Mouse (Mus musculus): Measurements from ENCODE around the gene Pstpip1.

The Pstpip1 gene

DNA sequence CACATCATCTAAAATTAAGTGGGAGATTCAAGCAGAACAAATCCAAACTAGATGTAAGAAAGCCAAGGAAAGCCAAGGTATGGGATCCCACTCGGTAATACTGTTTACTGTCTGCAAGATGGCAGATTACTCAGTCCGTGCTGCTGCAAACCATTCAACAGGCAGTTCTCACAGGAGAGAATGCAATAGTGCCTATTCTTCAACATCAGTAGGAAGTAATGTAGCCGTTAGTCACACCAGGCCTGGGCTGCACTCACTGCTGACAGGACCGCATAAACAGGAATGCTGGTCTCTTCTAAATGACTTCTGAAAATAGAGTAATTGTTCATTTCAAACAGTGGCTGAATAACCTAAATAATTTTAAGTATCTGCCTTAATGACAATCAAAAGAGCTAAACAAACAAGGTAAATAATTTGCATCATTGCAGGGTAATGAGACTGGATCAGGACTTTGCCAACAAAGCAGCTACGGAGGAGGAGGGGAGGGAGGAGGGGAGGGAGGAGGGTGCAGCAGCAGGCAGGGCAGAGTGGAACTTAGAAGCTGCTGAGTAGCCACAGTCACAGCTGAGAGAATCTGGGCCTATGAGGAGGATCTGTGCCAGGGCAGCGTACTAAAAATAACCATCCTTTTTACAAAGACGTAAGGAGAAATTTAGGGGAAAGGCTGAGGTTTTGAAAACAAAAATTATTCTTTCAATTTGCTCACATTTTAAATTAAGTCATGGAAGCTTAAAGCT lies 62.2 kb downstream of the Pstpip1 start:
- in situ Hi-C loops (cut with MboI): no loop called here

DNA sequence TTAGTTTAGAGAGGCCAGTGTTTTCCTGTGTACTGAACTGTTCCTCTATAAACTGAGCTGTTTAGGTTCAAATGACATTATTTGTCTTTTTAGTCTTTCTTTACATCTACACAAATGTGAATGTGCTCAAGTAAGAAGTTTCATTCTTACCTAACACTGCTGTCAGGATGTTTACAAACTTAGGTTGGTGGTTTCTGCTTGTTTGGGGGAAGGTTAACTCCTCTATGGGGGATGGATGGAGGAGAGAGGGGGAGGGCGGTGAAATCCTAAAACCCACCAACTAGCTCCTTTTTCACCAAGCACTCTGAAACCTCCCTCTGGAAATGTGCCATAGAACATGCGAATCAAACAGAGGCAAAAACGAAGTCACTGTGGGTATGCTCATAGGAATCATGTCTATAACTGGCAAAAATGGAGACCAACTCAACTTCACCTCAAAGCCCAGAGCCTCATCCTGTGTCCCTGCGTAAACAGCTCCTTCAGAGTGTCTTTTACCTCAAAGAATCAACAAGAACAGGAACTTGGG lies 62.8 kb downstream of the Pstpip1 start:
- in situ Hi-C loops (cut with MboI): no loop called here

GRCm38 (mm10) chr9:56154572-56154971 lies 64.8 kb downstream of the Pstpip1 start:
- in situ Hi-C loops (cut with MboI): no loop called here

- in situ Hi-C loops (cut with MboI): no loop called here
These were observed 68.3 kb downstream of the Pstpip1 start for GRCm38 (mm10) chr9:56158077-56158476.

- in situ Hi-C loops (cut with MboI): no loop called here
These were observed 69.7 kb downstream of the Pstpip1 start for GRCm38 (mm10) chr9:56159456-56159855.

GRCm38 (mm10) chr9:56160341-56161141 lies 70.8 kb downstream of the Pstpip1 start:
- in situ Hi-C loops (cut with MboI): no loop called here

DNA sequence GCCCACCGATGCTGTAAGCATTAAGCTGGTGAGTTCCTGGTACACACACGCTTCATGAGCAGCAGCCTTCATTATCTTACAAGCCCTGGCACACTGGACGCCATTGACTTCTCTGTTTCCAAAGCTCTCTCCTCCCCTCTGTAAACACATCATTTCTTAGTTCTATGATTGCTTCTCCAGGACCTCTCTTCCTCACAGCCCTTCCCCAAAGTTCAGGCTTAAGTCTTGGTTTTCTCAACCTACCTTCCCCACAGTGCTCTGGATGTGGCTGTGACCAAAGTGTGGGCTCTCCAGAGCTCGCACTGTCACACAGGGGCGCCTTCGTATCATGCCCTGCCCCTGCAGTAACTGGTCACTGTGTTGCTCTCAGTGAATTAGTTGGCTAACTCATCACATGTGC lies 75.6 kb downstream of the Pstpip1 start, which contains the start of gene Tspan3:
Tspan3 (minus strand) TSS at position 101 of the 400 bp plus-strand sequence.
- in situ Hi-C loops (cut with MboI): no loop called here

DNA sequence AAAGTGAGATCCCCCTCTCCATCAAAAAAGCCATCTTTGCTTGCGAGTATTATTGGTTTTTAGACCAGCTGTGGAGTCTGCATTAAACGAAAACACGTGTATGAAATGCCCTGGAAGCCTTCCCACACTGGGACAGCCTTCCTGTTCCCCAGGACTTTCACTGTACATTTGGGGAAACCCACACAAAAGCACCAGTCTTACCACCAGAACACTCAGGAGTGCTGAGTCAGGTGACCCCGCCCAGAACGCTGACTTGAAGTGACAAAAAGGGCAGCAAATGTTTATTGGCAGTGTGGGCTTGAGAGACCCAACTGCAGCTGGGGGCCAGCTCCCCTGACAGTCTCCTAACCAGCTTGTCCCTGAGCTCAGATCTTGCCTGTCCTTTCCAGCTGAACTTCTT lies 76.4 kb downstream of the Pstpip1 start:
- in situ Hi-C loops (cut with MboI): no loop called here

DNA sequence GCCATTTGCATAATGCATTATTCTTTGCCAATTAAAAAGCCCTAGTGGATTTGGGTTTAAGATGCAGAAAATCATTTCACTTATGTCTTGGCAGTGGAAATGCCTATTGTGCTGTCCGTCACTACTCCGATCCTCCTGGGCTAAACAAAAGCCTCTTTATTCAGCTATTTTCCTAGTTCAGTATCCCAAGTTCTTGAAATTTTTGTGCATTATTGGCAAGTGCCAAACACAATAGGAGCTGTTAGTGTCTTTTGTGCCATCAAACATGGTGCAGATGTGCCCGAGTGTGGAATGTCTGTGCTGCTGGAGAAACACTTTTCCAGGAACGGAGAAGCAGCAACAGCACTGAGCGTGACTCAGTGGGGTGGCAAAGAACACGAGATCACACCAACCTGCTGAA lies 77.9 kb downstream of the Pstpip1 start:
- in situ Hi-C loops (cut with MboI): no loop called here

GRCm38 (mm10) chr9:56175316-56175715 lies 85.6 kb downstream of the Pstpip1 start:
- in situ Hi-C loops (cut with MboI): no loop called here

DNA sequence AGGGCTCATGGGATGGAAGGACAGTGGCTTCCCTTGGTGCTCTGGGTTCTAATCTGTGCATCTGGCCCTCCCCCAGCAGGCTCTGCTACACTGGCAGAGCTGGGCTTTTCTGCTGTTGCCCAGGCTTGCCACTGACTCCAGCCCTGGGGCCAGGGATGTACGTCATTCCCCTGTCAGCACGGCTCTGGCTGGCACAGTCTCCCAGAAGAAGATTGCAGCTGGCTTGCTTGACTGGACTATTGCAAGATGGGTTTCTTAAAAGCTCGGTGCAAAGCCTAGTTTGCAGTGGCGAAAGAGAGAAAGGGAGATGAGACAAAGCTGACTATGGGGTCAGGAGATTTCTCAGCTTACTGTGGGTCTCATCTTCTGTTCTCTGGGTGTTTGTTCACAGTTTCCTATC lies 87.6 kb downstream of the Pstpip1 start:
- in situ Hi-C loops (cut with MboI): no loop called here
